Mouse (Mus musculus): ENCODE measurements around the gene Calhm3.
A peak's percentile ranks its signal among the peaks of the same experiment; 100 is the strongest.
"Not testable (repeated sequence)": the region's sequence is repeated elsewhere in the genome, so short reads cannot be mapped to it uniquely, and the experiment has no call there.

The Calhm3 gene

GRCm38 (mm10) chr19:47167617-47168214, 10.2 kb upstream of the Calhm3 start:
- DNase-seq (ENCODE audit: low spot score), result peak; percentile 56

- no peak for DNase-seq (ENCODE audit: low spot score)
Measured at GRCm38 (mm10) chr19:47166758-47167157, 9.2 kb upstream of the Calhm3 start.

- DNase-seq (ENCODE audit: low spot score), result no peak
Measured at GRCm38 (mm10) chr19:47163176-47163744, 5.7 kb upstream of the Calhm3 start.

GRCm38 (mm10) chr19:47161669-47162068, 4.1 kb upstream of the Calhm3 start:
- no peak for DNase-seq (ENCODE audit: low spot score)

GRCm38 (mm10) chr19:47153767-47154166, 3.8 kb downstream of the Calhm3 start:
- DNase-seq (ENCODE audit: low spot score), result no peak

- no peak for DNase-seq (ENCODE audit: low spot score)
Measured at GRCm38 (mm10) chr19:47152062-47152369, 5.5 kb downstream of the Calhm3 start.

GRCm38 (mm10) chr19:47151332-47152061, 6.1 kb downstream of the Calhm3 start:
- DNase-seq (ENCODE audit: low spot score), result peak; percentile 71

- DNase-seq (ENCODE audit: low spot score), result no peak
Measured at GRCm38 (mm10) chr19:47149854-47150253, 7.7 kb downstream of the Calhm3 start.

GRCm38 (mm10) chr19:47148267-47148847, 9.2 kb downstream of the Calhm3 start:
- no peak for DNase-seq (ENCODE audit: low spot score)

GRCm38 (mm10) chr19:47144154-47144553, 13.4 kb downstream of the Calhm3 start, which contains the start of gene Calhm1:
Gene Calhm1 (minus strand): TSS chr19:47144254.
- no peak for DNase-seq (ENCODE audit: low spot score)

GRCm38 (mm10) chr19:47142438-47142837, 15.1 kb downstream of the Calhm3 start:
- DNase-seq (ENCODE audit: low spot score), result no peak

GRCm38 (mm10) chr19:47139611-47140010, 18.0 kb downstream of the Calhm3 start:
- DNase-seq (ENCODE audit: low spot score), result not testable (repeated sequence)

- DNase-seq (ENCODE audit: low spot score), result peak; percentile 44
Measured at GRCm38 (mm10) chr19:47137771-47138421, 19.7 kb downstream of the Calhm3 start, which contains the start of gene Calhm2. Gene Calhm2 (minus strand): TSS chr19:47138294.

GRCm38 (mm10) chr19:47137051-47137581, 20.4 kb downstream of the Calhm3 start:
- DNase-seq (ENCODE audit: low spot score), result peak; percentile 51

- DNase-seq (ENCODE audit: low spot score), result no peak
Measured at GRCm38 (mm10) chr19:47136170-47136569, 21.4 kb downstream of the Calhm3 start.

- DNase-seq (ENCODE audit: low spot score), result no peak
Measured at GRCm38 (mm10) chr19:47135568-47135967, 22.0 kb downstream of the Calhm3 start.

- DNase-seq (ENCODE audit: low spot score), result no peak
Measured at GRCm38 (mm10) chr19:47133161-47133560, 24.4 kb downstream of the Calhm3 start.

GRCm38 (mm10) chr19:47130551-47131125, 26.9 kb downstream of the Calhm3 start:
- DNase-seq (ENCODE audit: low spot score), result no peak

- no peak for DNase-seq (ENCODE audit: low spot score)
Measured at GRCm38 (mm10) chr19:47128835-47129234, 28.7 kb downstream of the Calhm3 start.

- DNase-seq (ENCODE audit: low spot score), result no peak
Measured at GRCm38 (mm10) chr19:47128164-47128563, 29.4 kb downstream of the Calhm3 start.

GRCm38 (mm10) chr19:47122802-47123201, 34.8 kb downstream of the Calhm3 start:
- peak; percentile 20 for DNase-seq (ENCODE audit: low spot score)

GRCm38 (mm10) chr19:47121054-47121453, 36.5 kb downstream of the Calhm3 start:
- DNase-seq (ENCODE audit: low spot score), result peak; percentile 56
